Mouse (Mus musculus) heart, postnatal 0 days (tissue): ENCODE data around the gene Cyp2b19.

Source experiments
- CTCF ChIP-seq: IDR thresholded peaks from 2 replicates; pipeline ENCODE4 v1.5.1; 2016; ENCODE audit warnings: antibody characterized with exemption, control low read depth, low read depth
- EP300 ChIP-seq: IDR thresholded peaks from 2 replicates; pipeline ENCODE4 v1.6.1; 2016; ENCODE audit warnings: antibody characterized with exemption, low read depth

DNA sequence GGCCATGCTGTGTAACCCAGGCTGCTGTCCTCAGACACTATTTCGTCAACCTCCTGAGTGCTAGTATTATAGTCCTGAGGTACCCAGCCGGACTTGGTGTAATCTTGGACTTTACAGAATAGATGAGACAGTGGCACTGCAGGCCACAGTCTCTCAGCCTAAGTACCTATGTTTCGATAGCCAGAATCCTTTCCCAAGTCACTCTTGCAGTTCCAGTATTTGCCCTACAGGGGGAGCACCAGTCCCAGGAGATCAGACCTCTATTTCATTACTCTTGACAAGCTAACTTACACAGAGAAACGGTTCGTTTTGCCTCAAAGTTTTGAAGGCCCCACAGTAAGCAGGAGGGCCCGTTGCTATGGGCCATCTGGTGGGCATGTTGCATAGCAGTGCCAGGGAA lies 21.5 kb downstream of the Cyp2b19 start:
- peak; percentile 49 for TF ChIP-seq CTCF
- no peak for TF ChIP-seq EP300
